Mouse (Mus musculus): Measurements from ENCODE around the gene Rhox2f.
"Not testable (repeated sequence)": the region's sequence is repeated elsewhere in the genome, so short reads cannot be mapped to it uniquely, and the experiment has no call there.

Gene Rhox2f

DNA sequence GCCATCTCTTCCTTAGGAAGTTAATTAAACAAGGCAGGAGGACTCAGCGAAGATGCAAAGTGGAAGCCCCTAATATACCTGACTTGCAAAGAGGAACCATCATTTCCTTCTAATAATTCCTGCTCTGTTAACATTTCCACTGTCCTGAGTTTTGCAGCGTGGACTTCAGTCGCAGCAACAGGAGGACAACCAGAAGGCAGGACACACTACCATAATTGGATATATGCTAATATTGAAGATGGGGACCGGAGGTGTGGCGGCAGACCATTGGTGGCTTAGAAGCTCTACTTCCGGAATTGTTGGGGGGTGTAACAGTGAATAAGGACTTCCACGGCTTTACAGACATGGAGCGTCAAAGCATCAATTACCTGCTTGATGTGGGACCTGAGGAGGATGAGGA, at the start of gene Rhox2f:
TSS of gene Rhox2f (plus strand) at position 301 of the 400 bp plus-strand sequence.
- not testable (repeated sequence) for DNase-seq

- not testable (repeated sequence) for DNase-seq
These were observed 41.1 kb upstream of the Rhox2f start, which contains the start of gene Rhox2e for GRCm38 (mm10) chrX:37530152-37530551. Gene Rhox2e, plus strand, starts transcription at chrX:37530452.

GRCm38 (mm10) chrX:37541719-37542118, 29.5 kb upstream of the Rhox2f start, which contains the start of gene Rhox3e:
Gene Rhox3e, plus strand, starts transcription at chrX:37542019.
- DNase-seq = not testable (repeated sequence)

DNA sequence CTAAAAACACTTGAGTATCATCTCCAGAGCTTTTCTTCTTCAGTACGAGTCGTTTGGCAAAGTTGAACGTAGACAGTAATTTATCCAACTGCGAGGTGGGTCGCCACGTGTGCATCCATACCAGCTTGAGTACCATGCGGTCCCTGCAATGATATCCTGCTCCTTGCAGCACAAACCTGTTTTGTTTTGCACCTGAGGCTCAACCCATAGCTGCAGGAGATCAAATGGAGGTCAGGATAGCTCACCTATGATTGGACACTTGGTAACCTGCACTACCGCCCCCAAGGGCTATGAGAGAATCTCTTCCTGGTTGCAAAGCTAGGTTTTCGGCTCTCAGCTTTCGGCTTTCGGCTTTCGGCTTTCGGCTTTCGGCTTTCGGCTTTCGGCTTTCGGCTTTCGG, 14.1 kb upstream of the Rhox2f start, which contains the start of gene Rhox4e:
TSS of gene Rhox4e (plus strand) at position 301 of the 400 bp plus-strand sequence.
- DNase-seq = not testable (repeated sequence)

- not testable (repeated sequence) for DNase-seq
These were observed 1.4 kb downstream of the Rhox2f start for GRCm38 (mm10) chrX:37572638-37573037.

DNA sequence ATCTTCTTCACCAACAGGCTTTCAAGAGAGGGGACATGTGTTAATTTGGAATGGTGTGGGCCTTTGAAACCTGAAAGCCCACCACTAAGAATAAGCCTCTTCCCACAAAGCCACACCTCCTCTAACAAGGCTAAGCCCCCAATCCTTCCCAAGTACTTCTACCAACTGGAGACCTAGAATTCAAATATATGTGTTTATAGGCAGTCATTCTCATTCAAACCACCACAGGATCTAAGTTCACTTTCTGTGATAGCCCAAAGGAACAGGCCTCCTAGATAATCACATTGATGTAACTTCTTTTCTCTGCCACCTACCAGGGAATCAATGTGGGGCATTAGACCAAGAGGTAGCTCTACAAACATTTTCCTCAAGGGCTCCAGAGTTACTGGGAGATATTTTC, 9.5 kb downstream of the Rhox2f start, which contains the start of gene Rhox3f:
TSS of gene Rhox3f (plus strand) at position 301 of the 400 bp plus-strand sequence.
- DNase-seq = not testable (repeated sequence)

GRCm38 (mm10) chrX:37607604-37608003, 36.4 kb downstream of the Rhox2f start, which contains the start of gene Rhox4f:
Gene Rhox4f, minus strand, starts transcription at chrX:37607704.
- not testable (repeated sequence) for DNase-seq

Measured in lung, postnatal 14 days (tissue).